Mouse (Mus musculus) limb, embryonic 15.5 days (tissue): ENCODE measurements around the gene Vmn1r198. TPM values are rescaled to one million over a fixed set of nuclear protein-coding genes. Genes with fewer than 3 reads are reported as not detected.
"Not testable (repeated sequence)": the region's sequence is repeated elsewhere in the genome, so short reads cannot be mapped to it uniquely, and the experiment has no call there.

ENCODE experiments used
- ATAC-seq: fragments of 200-750 bp; cut with Nextera tagmentation; 2 replicates; pipeline ENCODE4 v1.8.0; 2017; ENCODE audit warnings: low read depth, moderate TSS enrichment; ENCODE audit not compliant: insufficient number of reproducible peaks, low FRiP score, low TSS enrichment
- H3K27ac ChIP-seq: fragments of 300-500 bp; sonication (generic); 2 replicates; pipeline ENCODE4 v1.5.1; 2015; ENCODE audit warnings: moderate library complexity, mild to moderate bottlenecking, inconsistent platforms
- H3K27me3 ChIP-seq: fragments of 300-500 bp; sonication (generic); 2 replicates; pipeline ENCODE4 v1.6.1; 2015; ENCODE audit warnings: inconsistent platforms
- H3K36me3 ChIP-seq: fragments of 300-500 bp; sonication (generic); 2 replicates; pipeline ENCODE4 v1.6.1; 2015; ENCODE audit warnings: inconsistent platforms
- H3K4me1 ChIP-seq: fragments of 300-500 bp; sonication (generic); 2 replicates; pipeline ENCODE4 v1.6.1; 2015; ENCODE audit warnings: inconsistent platforms
- H3K4me2 ChIP-seq: fragments of 300-500 bp; sonication (generic); 2 replicates; pipeline ENCODE4 v1.6.1; 2015; ENCODE audit warnings: mild to moderate bottlenecking, inconsistent platforms
- H3K4me3 ChIP-seq: fragments of 300-500 bp; sonication (generic); 2 replicates; pipeline ENCODE4 v1.5.1; 2015; ENCODE audit warnings: mild to moderate bottlenecking, inconsistent platforms
- H3K9ac ChIP-seq: fragments of 300-500 bp; sonication (generic); 2 replicates; pipeline ENCODE4 v1.6.1; 2015; ENCODE audit warnings: inconsistent platforms
- H3K9me3 ChIP-seq: fragments of 300-500 bp; sonication (generic); 2 replicates; pipeline ENCODE4 v1.6.1; 2016; ENCODE audit warnings: inconsistent platforms
- WGBS: fragments of 180-500 bp; shearing (Covaris S2); methylation state at CpG from one replicate; pipeline ENCODE4 v1.1.7; 2015; 5-methylcytosine and 5-hydroxymethylcytosine counted together
- polyA plus RNA-seq: library from polyadenylated mRNA; unstranded; fragments of >200 nt; fragmentation: Nextera tagmentation; extraction: Ambion mirVana; gene quantifications from 2 replicates; pipeline ENCODE4 v1.2.1, GENCODE M21; 2015

Vmn1r198 gene
- polyA plus RNA-seq = not detected in 2 replicates

DNA sequence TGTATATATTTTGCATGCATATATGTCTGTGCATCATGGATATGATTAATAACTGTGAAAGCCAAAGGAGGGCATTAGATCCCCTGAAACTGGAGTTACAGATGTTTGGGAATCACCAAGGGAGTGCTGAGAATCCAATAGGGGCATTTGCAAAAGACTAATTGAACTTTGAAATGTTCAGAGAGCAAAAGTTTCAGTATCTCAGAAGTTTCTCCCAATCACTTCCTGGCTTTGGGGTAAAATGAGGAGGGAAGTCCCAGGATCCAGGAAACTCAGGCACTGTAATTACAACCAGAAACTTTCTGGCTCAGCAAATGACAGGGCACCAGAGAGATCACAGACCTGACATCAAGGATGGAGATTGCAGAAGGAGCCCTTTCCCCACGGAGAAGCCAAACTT is at the start of gene Vmn1r198:
Vmn1r198 (plus strand) TSS at position 301 of the 400 bp plus-strand sequence.
- WGBS = 17% methylated on average over 1 of the region's 1 CpGs
- no peak within 1 kb of the TSS for H3K9ac ChIP-seq
- ATAC-seq = no peak
- H3K9me3 ChIP-seq = no peaks in the 10 kb centered on the region
- no peaks in the 10 kb centered on the region for H3K4me1 ChIP-seq
- no peaks in the 10 kb centered on the region for H3K27me3 ChIP-seq
- no peak within 1 kb of the TSS for H3K4me2 ChIP-seq
- H3K36me3 ChIP-seq = no peaks in the 10 kb centered on the region
- H3K27ac ChIP-seq = no peak within 1 kb of the TSS
- H3K4me3 ChIP-seq = no peak within 1 kb of the TSS

- H3K36me3 ChIP-seq, ATAC-seq, H3K27ac ChIP-seq, H3K9me3 ChIP-seq, H3K4me2 ChIP-seq, H3K9ac ChIP-seq, H3K27me3 ChIP-seq, H3K4me1 ChIP-seq, H3K4me3 ChIP-seq: not testable (repeated sequence)
- 91% methylated on average over 5 of the region's 5 CpGs for WGBS
Observed at GRCm38 (mm10) chr13:22308075-22308474, 42.1 kb upstream of the Vmn1r198 start.

DNA sequence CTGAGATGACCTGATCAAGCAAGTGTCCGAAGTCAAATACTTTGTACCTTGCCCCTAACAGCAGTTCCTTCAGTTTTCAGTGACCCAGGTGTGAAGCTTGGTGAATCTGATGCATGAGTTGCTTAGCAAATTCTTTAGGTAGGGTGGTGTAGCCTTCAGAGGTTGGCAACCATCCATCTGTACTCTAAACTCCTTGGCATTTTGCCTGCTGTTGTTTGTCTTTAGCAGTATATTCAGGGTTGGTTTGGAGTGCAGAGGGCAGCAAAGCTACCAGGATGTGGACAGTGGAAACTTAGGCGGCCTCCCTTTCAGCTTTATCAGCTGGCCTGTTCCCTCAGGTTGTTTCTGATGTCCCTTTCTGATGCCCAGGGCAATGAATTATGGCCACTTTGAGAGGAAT is 34.8 kb upstream of the Vmn1r198 start:
- H3K4me1 ChIP-seq = no peaks in the 10 kb centered on the region
- H3K4me3 ChIP-seq = no peak overlapping the region
- H3K9ac ChIP-seq = no peak overlapping the region
- H3K36me3 ChIP-seq = no peaks in the 10 kb centered on the region
- H3K27ac ChIP-seq = no peak overlapping the region
- H3K27me3 ChIP-seq = no peaks in the 10 kb centered on the region
- H3K9me3 ChIP-seq = no peaks in the 10 kb centered on the region
- no peak for ATAC-seq
- 72% methylated on average over 2 of the region's 2 CpGs for WGBS
- H3K4me2 ChIP-seq = no peak overlapping the region

GRCm38 (mm10) chr13:22317366-22317765 is 32.8 kb upstream of the Vmn1r198 start:
- Histone ChIP-seq H3K27me3 (no peaks in the 10 kb centered on the region), H3K27ac (no peak overlapping the region), H3K9me3 (no peaks in the 10 kb centered on the region), H3K9ac (no peak overlapping the region), H3K4me2 (no peak overlapping the region), H3K4me1 (no peaks in the 10 kb centered on the region), H3K36me3 (no peaks in the 10 kb centered on the region), H3K4me3 (no peak overlapping the region)
- no peak for ATAC-seq
- WGBS = 69% methylated on average over 2 of the region's 2 CpGs

GRCm38 (mm10) chr13:22320091-22320490 is 30.1 kb upstream of the Vmn1r198 start:
- Histone ChIP-seq H3K27ac (no peak overlapping the region), H3K4me1 (no peaks in the 10 kb centered on the region), H3K9ac (no peak overlapping the region), H3K4me2 (no peak overlapping the region), H3K36me3 (no peaks in the 10 kb centered on the region), H3K9me3 (no peaks in the 10 kb centered on the region), H3K27me3 (no peaks in the 10 kb centered on the region), H3K4me3 (no peak overlapping the region)
- ATAC-seq = no peak

DNA sequence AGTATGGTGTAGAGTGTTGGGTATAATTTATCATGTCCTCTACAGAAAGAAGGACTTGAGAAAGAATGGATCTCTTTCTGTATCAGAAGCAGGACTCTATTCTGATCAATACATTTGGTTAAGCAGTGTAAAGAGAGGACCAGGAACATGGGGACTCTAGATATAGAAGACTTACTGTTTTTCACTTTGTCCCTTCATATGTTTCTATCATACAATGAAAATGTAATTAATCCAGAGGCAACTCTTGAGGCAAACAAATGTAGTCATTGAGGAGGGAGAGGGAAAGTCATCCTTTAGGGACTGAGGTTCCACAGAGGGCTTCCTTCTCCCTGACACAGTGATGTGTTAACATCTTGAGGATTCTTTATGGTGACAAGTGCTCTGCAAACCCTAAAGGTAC is 25.9 kb upstream of the Vmn1r198 start, which contains the start of gene Vmn1r197:
Vmn1r197 (plus strand) TSS at position 301 of the 400 bp plus-strand sequence.
- Histone ChIP-seq H3K9ac (no peak within 1 kb of the TSS), H3K36me3 (no peaks in the 10 kb centered on the region), H3K4me2 (no peak within 1 kb of the TSS), H3K4me1 (no peaks in the 10 kb centered on the region), H3K27me3 (no peaks in the 10 kb centered on the region), H3K4me3 (no peak within 1 kb of the TSS), H3K27ac (no peak within 1 kb of the TSS), H3K9me3 (no peaks in the 10 kb centered on the region)
- no peak for ATAC-seq

- no peak for ATAC-seq
Observed at GRCm38 (mm10) chr13:22333269-22333668, 16.9 kb upstream of the Vmn1r198 start.

DNA sequence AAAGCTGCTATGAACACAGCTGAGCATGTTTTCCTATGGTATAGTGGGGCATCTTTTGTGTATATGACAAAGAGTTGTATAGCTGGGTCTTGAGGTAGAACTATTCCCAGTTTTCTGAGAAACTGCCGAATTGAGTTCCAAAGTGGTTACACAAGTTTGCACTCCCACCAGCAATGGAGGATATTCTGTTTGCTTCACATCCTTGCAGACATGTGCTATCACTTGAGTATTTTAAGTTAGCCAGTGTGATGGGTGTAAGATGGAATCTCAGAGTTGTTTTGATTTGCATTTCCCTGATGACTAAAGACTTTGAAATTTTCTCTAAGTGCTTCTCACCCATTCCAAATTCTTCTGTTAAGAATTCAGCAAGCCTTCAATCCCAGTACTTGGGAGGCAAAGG is 14.6 kb upstream of the Vmn1r198 start:
- Histone ChIP-seq H3K27ac (no peak overlapping the region), H3K27me3 (no peaks in the 10 kb centered on the region), H3K4me2 (no peak overlapping the region), H3K36me3 (no peaks in the 10 kb centered on the region), H3K9me3 (no peaks in the 10 kb centered on the region), H3K4me3 (no peak overlapping the region), H3K4me1 (no peaks in the 10 kb centered on the region), H3K9ac (no peak overlapping the region)
- 84% methylated on average over 1 of the region's 1 CpGs for WGBS
- no peak for ATAC-seq

More at GRCm38 (mm10) chr13:22333269-22333668, 16.9 kb upstream of the Vmn1r198 start:
- Histone ChIP-seq H3K27ac (no peak overlapping the region), H3K27me3 (no peaks in the 10 kb centered on the region), H3K4me1 (no peaks in the 10 kb centered on the region), H3K36me3 (no peaks in the 10 kb centered on the region), H3K4me3 (no peak overlapping the region), H3K9me3 (no peaks in the 10 kb centered on the region), H3K4me2 (no peak overlapping the region), H3K9ac (no peak overlapping the region)
- WGBS = 76% methylated on average over 2 of the region's 2 CpGs

- Histone ChIP-seq H3K4me1 (no peaks in the 10 kb centered on the region), H3K27me3 (no peaks in the 10 kb centered on the region), H3K9me3 (no peaks in the 10 kb centered on the region), H3K4me2 (no peak overlapping the region), H3K27ac (no peak overlapping the region), H3K9ac (no peak overlapping the region), H3K4me3 (no peak overlapping the region), H3K36me3 (no peaks in the 10 kb centered on the region)
- 76% methylated on average over 1 of the region's 1 CpGs for WGBS
- ATAC-seq = no peak
Observed at GRCm38 (mm10) chr13:22350813-22351212, 649 bp downstream of the Vmn1r198 start.

DNA sequence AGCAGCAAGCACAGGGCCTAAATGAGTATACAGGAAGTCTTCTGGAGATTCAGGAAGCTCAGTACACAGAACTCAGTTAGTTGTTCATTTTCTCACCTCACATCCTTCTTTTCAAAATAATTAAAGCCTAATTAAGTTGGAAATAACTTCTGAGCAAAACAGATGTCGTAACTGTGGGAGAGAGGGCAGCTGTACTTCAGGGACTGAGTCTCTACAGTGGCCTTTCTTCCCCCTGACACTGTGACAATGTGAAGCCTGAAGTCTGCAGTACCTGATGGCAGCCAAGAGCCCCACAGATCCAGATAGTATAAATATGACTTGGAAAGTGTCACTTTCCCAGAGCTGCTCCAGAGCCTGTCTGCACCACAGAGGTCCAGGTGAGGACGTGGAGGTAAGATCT is 29.4 kb downstream of the Vmn1r198 start, which contains the start of gene Vmn1r199:
Vmn1r199 (plus strand) TSS at position 301 of the 400 bp plus-strand sequence.
- Histone ChIP-seq H3K9ac (no peak within 1 kb of the TSS), H3K4me1 (no peaks in the 10 kb centered on the region), H3K4me3 (no peak within 1 kb of the TSS), H3K4me2 (no peak within 1 kb of the TSS), H3K27me3 (no peaks in the 10 kb centered on the region), H3K36me3 (no peaks in the 10 kb centered on the region), H3K27ac (no peak within 1 kb of the TSS), H3K9me3 (no peaks in the 10 kb centered on the region)
- WGBS = 68% methylated on average over 2 of the region's 2 CpGs
- no peak for ATAC-seq

DNA sequence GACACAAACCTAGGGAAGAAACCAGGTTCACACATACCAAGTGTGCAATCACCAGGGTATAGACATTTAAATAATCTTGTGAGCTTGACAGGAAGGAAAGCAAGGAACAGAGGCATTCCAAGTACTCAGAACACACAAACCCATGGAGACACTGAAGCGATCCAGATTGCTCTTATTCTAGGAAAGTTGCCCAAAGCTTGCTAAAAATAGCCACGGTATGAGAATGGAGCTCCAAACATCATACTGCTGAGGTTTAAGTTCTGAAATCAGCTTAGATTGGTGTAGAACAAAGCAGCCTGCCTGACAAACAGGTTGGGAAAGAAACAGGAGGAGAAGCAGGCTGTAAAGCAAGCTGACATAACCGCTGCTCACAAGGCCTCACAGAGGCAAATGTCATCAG is 31.0 kb downstream of the Vmn1r198 start:
- not testable (repeated sequence) for H3K4me1 ChIP-seq, H3K9ac ChIP-seq, H3K36me3 ChIP-seq, H3K9me3 ChIP-seq, H3K4me2 ChIP-seq, H3K4me3 ChIP-seq, H3K27me3 ChIP-seq
- WGBS = 53% methylated on average over 3 of the region's 3 CpGs
- 0 out of 2 replicates have a peak, but pooled peaks have one; percentile 55 for ATAC-seq
- H3K27ac ChIP-seq = peak overlapping the region; percentile 50

DNA sequence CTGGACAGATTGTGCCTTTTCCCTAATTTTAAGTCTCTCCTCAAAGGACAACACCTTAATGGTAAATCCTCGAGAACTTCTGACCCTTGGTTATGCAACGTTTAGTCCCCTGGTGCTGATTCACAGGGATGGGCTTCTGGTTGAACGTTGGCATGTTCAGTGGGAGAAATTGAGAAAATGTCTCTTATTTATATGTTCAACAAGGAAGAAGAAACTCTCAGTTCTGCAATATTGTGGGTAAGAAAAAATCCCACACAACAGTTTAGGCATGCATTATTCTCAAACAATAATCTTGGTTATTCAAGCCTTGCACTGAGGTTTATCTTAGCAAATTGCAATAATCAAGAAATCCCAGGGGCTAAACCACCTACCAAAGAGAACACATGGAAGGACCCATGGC is 33.2 kb downstream of the Vmn1r198 start:
- H3K27me3 ChIP-seq = no peaks in the 10 kb centered on the region
- H3K4me1 ChIP-seq = no peaks in the 10 kb centered on the region
- no peaks in the 10 kb centered on the region for H3K36me3 ChIP-seq
- ATAC-seq = no peak
- no peak overlapping the region for H3K4me3 ChIP-seq
- 75% methylated on average over 3 of the region's 3 CpGs for WGBS
- H3K9me3 ChIP-seq = no peaks in the 10 kb centered on the region
- H3K9ac ChIP-seq = no peak overlapping the region
- H3K27ac ChIP-seq = no peak overlapping the region
- H3K4me2 ChIP-seq = no peak overlapping the region

DNA sequence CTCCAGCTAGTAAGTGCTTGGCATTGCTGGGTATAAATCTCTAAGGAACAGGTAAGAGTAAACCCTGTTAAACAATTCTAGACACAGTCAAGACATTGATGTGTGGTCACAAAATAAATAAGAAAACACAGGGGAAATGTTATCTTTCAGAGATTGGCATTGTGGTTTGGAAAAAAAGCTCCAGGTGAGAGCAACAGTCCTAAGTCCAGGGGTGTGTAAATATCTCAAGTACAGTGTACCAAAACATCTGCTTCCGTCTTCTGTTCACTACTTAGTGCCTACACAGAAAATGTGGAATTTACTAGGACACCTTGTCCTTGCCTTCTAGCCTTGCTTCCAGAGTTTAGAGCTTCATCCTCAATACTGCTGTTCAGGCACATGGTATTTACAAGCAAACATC is 36.9 kb downstream of the Vmn1r198 start:
- WGBS = 86% methylated on average over 1 of the region's 1 CpGs
- Histone ChIP-seq H3K36me3 (no peaks in the 10 kb centered on the region), H3K4me1 (no peaks in the 10 kb centered on the region)

More for the DNA sequence above, 36.9 kb downstream of the Vmn1r198 start:
- Histone ChIP-seq H3K4me3 (no peak overlapping the region), H3K9me3 (no peaks in the 10 kb centered on the region), H3K9ac (no peak overlapping the region), H3K27me3 (no peaks in the 10 kb centered on the region), H3K4me2 (no peak overlapping the region), H3K27ac (no peak overlapping the region)
- ATAC-seq = no peak
